Mouse (Mus musculus) urinary bladder, postnatal 14 days (tissue): ENCODE measurements around the gene Olfr811.

Experiments used
- DNase-seq: peaks from one replicate; pipeline ENCODE4 v3.0.0; 2021; ENCODE audit warnings: low spot score

Olfr811 gene

DNA sequence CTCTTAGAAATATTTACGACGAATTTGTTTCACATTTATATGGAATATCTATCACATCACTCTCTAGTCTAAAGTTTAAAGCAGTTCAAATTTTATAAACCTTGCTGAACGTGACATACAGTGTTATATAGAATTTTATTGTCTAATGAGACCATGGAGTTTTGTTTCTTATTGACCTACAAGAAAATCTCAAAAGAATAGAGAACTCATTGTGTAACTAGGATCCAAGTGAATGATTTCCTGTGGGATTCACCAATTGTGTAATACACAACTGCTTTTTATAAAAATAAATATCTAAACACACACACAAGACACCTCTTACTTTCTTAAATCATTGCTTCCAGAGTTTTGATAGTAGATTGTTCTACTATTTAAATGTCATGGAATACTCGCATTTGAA lies at the start of gene Olfr811:
TSS of gene Olfr811 (minus strand) at position 101 of the 400 bp plus-strand sequence.
- DNase-seq: no peak

DNA sequence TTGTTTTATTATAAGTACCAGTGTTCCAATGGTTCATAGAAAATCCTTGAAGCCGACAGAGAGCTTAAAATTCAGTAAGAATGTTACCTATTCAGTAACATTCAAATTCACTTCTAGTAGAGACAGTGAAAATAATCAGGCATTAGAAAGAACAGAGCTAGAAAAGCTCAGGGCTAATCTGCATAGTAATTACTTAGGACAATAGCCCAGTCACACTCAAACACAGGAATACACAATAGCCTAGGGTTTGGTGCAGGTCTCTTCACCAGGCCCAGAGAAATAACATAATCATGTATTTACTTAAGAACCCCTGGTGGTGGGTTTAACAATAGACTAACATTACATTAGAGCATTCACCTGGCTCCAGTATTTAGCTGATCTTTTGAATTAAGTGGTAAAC lies 43.1 kb upstream of the Olfr811 start:
- DNase-seq: no peak

GRCm38 (mm10) chr10:129845994-129846393 lies 41.8 kb upstream of the Olfr811 start, which contains the start of gene Olfr812:
Gene Olfr812 (minus strand): TSS chr10:129846094.
- DNase-seq: no peak

DNA sequence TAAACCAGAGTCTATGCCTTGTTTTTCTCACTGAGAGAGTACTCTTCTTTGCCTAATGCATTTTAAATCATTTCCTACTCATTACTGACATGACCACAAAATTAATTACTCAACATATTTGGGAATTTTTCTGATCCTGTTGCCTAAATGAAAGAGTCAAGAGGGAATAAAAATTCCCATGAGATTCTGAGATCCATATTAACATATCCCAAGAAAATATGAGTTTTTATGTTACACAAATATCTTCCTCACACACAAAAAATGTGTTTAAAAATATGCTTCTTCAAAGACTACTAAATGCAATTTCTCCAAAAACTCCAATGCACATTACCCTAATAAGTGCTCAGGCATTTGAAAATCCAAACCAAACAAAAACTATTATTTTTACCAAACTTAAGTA lies 9.4 kb downstream of the Olfr811 start, which contains the start of gene Olfr810:
TSS of gene Olfr810 (minus strand) at position 101 of the 400 bp plus-strand sequence.
- no peak for DNase-seq

- no peak for DNase-seq
These were observed 26.1 kb downstream of the Olfr811 start for GRCm38 (mm10) chr10:129778123-129778522.

DNA sequence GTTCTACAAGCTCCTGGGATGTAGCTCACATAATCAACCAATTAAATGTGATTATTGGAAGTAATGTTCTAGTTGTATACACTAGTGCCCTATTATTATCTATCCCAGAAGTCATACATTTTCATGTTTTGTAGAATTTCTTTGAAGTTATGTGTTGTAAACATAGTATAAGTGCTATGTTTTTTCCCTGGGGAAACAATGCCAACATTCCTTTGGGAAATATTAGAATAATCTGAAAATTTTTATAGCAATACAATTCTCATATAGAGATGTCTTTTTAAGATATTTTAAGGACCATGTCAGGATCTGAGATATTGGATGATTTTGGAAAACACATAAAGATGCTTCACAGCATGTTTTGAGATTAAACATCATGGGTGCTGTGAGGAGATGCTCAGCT lies 29.9 kb downstream of the Olfr811 start, which contains the start of gene Olfr809:
TSS of gene Olfr809 (plus strand) at position 301 of the 400 bp plus-strand sequence.
- DNase-seq: no peak

- no peak for DNase-seq
These were observed 39.0 kb downstream of the Olfr811 start, which contains the start of gene Olfr808 for GRCm38 (mm10) chr10:129765182-129765581. Gene Olfr808 (plus strand): TSS chr10:129765482.

GRCm38 (mm10) chr10:129757693-129758092 lies 46.5 kb downstream of the Olfr811 start, which contains the start of gene Olfr807:
Gene Olfr807 (minus strand): TSS chr10:129757793.
- DNase-seq: no peak
